Mouse (Mus musculus) right cerebral cortex, postnatal 25 days (tissue): ENCODE data around the gene Cblb.

ENCODE experiments used
- DNase-seq: peaks from one replicate; pipeline ENCODE4 v3.0.0; 2022

Gene Cblb

GRCm38 (mm10) chr16:52077901-52078300 lies 46.9 kb downstream of the Cblb start:
- DNase-seq = no peak

GRCm38 (mm10) chr16:52078758-52079474 lies 47.9 kb downstream of the Cblb start:
- DNase-seq = no peak

- no peak for DNase-seq
Measured at GRCm38 (mm10) chr16:52079475-52079823, 48.4 kb downstream of the Cblb start.

- no peak for DNase-seq
Measured at GRCm38 (mm10) chr16:52080619-52081395, 49.8 kb downstream of the Cblb start.

DNA sequence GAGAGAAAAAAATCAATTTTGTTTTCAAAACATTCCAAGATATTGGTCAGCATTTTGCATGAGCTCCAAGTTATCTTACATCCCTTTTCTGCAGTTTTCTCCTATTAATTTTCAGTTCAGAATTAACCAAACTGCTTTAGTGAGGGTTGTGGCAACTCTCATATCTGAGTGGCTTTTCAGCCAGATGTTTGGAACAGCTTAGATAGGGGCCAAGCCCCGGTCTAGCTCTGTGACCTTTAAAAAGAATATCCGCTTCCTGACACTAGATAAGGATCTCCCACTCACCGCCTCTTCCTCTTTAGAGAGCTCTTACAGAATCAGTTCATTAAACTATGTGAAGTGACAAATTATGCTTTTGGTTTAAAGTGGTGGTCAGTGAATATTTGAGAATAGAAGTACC lies 50.7 kb downstream of the Cblb start:
- DNase-seq = no peak

- no peak for DNase-seq
Measured at GRCm38 (mm10) chr16:52086793-52087450, 55.9 kb downstream of the Cblb start.

- no peak for DNase-seq
Measured at GRCm38 (mm10) chr16:52089354-52089753, 58.3 kb downstream of the Cblb start.

- DNase-seq = no peak
Measured at GRCm38 (mm10) chr16:52090899-52091298, 59.9 kb downstream of the Cblb start.

DNA sequence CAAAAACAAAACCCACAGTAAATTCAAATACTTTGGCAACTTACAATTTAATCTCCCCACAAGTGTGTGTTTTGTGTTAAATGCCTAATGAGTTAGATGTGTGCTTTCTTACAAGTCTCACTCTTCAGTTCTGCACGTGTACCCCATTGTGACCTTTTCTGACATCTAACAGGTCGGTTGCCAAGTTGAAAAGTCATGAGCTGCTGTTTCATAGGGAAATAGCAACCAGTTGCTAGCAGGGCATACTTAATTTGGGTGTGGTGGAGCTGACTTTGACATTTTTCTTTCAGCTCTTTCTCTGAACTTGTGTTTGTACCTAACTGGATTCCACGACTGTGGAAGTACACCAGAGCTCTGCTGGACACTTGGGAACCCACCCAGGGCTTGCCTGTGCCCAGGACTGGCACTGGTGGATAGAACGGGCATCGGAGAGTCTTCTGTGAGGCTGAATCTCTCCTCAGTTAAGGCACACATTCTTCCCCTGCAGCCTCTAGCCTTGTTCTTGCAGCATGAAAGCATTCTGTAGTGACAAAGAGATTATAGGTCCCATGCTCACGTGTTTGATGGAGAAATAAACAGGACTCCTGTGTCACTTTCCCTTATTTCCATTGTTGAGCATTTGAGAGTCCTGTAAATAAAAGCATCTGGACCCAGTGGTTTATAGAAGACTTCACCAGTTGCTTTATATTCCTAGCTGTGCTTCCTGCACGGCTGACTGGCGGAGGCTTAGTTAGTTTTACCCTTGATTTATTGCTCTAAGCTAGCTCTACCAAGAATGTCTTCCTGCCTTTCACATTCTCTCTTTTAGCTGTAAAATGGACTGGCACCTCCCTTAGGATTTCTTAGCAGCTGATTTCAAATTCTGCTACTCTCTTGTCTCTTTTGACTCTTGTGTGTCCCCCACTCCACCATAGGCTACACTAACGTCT lies 62.6 kb downstream of the Cblb start:
- DNase-seq = no peak

- no peak for DNase-seq
Measured at GRCm38 (mm10) chr16:52094735-52095459, 63.9 kb downstream of the Cblb start.

DNA sequence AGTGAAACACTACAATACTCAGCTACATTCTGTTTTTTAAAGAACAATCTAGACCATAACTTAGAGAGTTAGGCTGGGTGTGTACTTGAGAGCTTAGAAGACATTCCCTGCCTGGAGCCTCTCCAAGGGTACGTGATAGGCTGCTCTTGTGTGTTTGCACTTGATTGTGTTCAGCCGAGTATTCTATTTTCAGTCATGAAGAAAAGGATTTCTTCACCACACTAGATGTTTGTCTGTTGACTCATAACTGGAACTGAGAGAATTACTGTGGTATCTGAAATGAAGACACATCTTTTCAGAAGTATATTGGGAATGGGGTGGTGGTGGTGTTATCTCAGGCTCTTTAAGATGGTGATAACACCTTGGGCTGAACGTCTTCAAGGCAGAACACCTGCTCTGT lies 64.6 kb downstream of the Cblb start:
- no peak for DNase-seq

DNA sequence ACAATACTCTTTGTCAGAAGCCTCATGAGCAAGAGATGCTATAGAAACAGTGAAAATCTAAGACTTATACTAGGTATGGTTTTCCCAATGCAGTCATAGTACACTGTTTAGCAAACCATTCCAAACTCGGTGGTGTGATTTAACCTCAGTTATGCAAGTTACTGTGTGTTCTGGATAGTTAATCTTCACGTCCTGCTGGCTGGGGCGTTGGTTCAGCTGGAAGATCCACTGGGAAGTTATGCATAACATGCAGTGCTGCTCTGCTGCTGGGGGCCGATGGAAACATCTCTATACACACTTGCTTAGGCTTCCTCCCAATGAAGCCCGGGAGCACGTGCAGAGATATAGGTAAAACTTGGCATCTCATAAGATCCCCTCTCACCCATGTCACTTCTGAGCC lies 69.4 kb downstream of the Cblb start:
- no peak for DNase-seq

DNA sequence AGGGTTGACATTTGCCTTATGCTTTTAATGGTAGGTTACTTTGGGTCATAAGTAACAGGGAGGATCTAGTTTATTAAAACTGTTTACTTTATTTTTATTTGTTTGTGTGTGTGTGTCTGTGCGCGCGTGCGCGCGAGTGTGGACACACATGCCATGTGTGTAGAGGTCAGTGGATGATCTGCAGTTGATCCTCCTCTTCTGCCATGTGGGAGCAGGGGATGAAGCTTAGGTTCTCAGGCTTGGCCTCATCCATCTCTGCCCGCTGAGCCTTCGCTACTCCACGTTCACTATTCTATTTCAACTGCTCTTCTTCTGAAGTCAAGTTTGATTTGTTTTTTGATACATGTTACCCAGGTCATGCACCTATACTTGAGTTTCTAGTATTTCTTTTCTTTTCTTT lies 73.6 kb downstream of the Cblb start:
- no peak for DNase-seq

DNA sequence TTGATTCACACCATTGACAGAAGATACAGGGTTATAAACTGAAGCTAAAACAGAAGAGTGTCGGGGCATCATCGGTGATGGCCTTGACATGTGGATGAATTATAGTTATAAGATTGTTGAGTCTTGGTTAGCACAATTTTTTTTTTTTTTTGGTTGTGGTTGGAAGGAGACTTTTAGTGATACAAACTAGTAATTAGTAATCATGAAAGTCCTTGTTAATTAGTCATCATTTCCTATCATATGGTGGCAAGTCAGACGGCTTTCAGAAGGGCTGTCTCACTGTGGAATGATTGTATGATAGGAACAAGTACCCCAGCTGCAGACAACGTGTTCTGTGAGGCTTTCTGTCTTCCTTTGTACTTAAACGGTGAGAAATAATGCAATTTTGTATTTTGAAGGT lies 76.8 kb downstream of the Cblb start:
- no peak for DNase-seq

DNA sequence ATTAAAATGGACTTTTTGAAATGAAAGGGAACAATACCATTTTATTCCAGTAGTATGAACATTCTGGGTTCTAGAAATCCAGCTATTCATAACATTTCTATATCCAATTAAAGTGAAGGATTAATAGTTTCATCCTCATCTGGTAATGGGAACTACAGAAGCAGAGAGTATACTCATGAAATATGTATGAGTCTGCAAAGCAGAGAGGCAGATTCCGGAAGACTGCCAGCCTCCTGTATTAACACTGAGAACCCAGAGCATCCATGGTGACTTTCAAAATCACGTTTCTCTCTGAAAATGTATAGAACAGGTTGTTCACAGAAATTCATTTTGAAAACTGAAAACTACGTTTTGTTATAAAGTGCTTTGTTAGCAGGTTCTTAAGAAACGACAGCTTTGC lies 83.4 kb downstream of the Cblb start:
- no peak for DNase-seq

- DNase-seq = no peak
Measured at GRCm38 (mm10) chr16:52119003-52119402, 88.0 kb downstream of the Cblb start.

DNA sequence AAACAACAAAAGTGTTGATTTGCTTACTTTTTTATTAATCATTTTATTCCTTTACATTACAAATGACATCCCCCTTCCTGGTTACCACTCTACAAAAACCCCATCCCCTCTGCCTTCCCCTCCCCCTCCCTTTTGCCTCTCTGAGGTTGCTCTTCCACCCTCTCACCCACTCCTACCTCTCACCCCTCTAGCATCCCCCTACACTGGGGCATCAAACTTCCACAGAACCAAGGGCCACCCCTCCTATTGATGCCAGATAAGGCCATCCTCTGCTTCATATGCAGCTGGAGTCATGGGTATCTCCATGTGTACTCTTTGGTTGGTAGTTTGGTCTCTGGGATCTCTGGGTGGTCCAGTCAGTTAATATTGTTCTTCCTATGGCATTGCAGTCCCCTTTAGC lies 93.9 kb downstream of the Cblb start:
- DNase-seq = no peak

DNA sequence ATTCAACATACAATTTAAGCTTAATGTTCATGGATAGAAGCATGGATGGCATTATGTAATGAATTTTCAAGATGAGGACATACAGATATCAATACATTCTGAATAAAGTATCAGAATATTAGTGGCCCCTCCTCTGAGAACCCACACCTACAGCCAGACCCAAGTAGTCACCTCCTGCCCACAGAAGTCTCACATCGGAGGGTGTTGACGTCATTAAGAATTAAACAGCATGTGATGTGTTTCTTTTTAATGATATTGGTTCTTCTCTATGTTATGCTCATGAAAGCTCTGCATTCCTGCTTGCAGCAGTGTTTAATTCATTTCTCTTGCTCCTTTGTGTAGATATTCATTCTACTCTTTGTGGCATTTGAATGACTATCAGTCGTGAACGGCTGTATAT lies 94.9 kb downstream of the Cblb start:
- no peak for DNase-seq

GRCm38 (mm10) chr16:52129357-52129905 lies 98.4 kb downstream of the Cblb start:
- no peak for DNase-seq

- no peak for DNase-seq
Measured at GRCm38 (mm10) chr16:52132808-52133490, 101.9 kb downstream of the Cblb start.

DNA sequence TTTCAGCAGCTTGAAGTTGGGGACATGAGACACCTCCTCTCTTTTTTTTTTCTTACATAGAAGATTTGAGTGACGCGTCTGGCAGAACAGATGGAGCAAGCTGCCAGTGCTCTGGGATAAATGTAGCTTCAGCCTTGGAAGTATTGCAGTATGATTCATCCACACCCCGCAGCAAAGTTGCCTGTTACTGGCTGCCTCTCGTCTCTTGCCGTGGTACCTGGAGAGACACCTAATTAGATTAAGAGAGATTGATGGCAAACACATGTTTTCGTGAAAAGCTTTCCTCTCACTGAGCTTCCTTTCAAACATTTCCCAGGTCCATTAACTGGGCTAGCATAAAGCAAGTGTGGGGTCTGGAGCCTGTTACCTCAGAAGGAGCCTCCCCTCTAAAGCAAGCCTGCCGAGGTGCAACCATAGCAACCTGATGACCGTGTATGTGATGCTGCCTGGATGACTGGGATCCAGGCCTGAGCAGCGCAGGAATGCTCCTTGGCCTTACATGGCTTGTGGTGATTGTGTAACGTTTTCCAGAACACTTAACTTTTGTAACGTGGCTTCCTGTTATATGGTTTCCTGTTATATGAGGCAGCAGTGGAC lies 103.7 kb downstream of the Cblb start:
- DNase-seq = peak; percentile 74
